Mouse (Mus musculus): ENCODE measurements around the gene Erp29. TPM values are rescaled to one million over a fixed set of nuclear protein-coding genes. Genes with fewer than 3 reads are reported as not detected.
"Not testable (repeated sequence)": the region's sequence is repeated elsewhere in the genome, so short reads cannot be mapped to it uniquely, and the experiment has no call there.

Erp29 gene
- 137 and 144 TPM in 2 replicates for polyA plus RNA-seq (2015; fragmentation: Nextera tagmentation; extraction: Ambion mirVana)

GRCm38 (mm10) chr5:121452026-121452869 lies at the start of gene Erp29:
TSS of gene Erp29 (minus strand) at chr5:121452506.
- H3K9ac ChIP-seq (replicated peaks): peak within 1 kb of the TSS; percentile 95
- ATAC-seq (replicated peaks): peak; percentile 95
- peak within 1 kb of the TSS; percentile 74 for H3K4me2 ChIP-seq (replicated peaks)
- peaks cover 27% of the 10 kb centered on the region for H3K4me1 ChIP-seq
- peak within 1 kb of the TSS; percentile 90 for H3K4me3 ChIP-seq
- WGBS: under 1% methylated on average over 96 of the region's 97 CpGs
- H3K27me3 ChIP-seq: no peaks in the 10 kb centered on the region
- no peaks in the 10 kb centered on the region for H3K9me3 ChIP-seq
- H3K36me3 ChIP-seq: peaks cover 22% of the 10 kb centered on the region
- peak within 1 kb of the TSS; percentile 96 for H3K27ac ChIP-seq (replicated peaks)

DNA sequence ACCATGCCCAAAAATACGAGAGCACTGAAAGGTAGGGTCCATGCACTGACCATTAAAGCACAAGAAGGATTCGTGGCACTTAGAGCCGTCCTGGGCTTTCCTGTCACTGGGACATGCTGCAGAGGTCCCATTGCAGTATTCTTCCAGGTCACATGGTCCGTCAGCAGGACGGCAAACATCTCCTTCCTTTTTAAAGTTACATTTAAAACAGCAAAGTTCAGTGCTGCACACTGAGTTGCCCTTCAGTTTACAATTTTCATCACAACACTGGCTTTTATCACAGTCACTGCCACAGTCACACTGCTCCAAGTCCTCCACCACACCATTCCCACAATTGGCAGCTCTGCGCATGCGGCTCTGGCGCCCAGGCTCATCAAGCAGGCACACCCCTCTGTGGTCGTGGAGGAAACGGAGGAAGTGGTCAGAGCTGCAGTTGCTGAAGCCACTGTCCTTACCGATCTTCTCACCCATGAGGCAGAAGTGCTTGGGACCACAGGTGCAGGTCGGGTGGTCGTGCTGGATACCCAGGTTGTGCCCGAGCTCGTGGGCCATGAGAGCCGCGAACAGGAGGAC lies 49.2 kb upstream of the Erp29 start:
- not testable (repeated sequence) for H3K4me3 ChIP-seq; ATAC-seq (replicated peaks)
- 84% methylated on average over 11 of the region's 17 CpGs for WGBS

DNA sequence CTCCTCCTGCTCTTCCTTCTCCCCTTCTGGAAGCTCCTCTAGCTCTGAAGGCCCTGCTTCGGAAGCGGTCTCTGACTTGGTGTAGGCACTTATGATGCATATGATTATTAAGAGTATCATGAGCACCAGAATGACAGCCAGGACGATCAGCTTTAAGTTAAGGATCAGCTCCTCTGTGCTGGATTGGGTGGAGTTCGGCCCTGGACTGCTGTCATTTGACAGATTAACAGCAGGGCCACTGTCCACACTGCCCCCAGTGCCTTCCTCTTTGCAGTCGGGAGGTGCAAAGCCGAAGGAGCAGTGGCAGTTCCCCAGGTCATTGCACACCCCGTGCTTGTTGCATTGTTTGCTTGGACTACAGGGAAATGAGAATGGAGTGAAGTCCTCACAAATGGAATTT lies 48.4 kb upstream of the Erp29 start:
- Histone ChIP-seq H3K36me3 (no peaks in the 10 kb centered on the region), H3K27ac (replicated peaks) (no peak overlapping the region), H3K4me3 (no peak overlapping the region), H3K9me3 (no peaks in the 10 kb centered on the region), H3K4me1 (no peaks in the 10 kb centered on the region), H3K9ac (replicated peaks) (no peak overlapping the region), H3K27me3 (no peaks in the 10 kb centered on the region), H3K4me2 (replicated peaks) (no peak overlapping the region)
- WGBS: 76% methylated on average over 7 of the region's 7 CpGs
- ATAC-seq (replicated peaks): no peak

More for the DNA sequence above, 49.2 kb upstream of the Erp29 start:
- not testable (repeated sequence) for H3K9me3 ChIP-seq; H3K9ac ChIP-seq (replicated peaks); H3K36me3 ChIP-seq; H3K4me2 ChIP-seq (replicated peaks); H3K4me1 ChIP-seq; H3K27ac ChIP-seq (replicated peaks); H3K27me3 ChIP-seq

DNA sequence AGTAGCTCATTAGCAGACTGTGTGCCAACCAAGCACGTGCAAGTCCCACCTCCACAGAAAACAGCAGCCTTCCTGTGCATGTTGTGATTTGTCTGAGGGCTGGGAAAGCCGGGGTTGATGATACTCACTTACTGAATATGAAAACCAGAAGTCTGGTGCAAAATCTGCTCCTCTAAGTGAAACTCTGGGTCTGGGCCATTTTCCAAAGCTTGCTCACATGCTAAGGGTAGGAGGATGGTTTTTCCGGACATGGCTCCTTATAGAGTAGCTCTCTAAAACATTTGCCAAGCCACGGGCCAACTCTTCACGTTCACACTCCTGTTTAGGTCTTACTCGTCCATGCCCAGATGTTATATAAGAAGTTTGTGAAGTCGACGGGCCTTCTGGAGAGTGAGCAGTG lies 41.0 kb upstream of the Erp29 start:
- no peaks in the 10 kb centered on the region for H3K27me3 ChIP-seq
- H3K4me3 ChIP-seq: no peak overlapping the region
- no peaks in the 10 kb centered on the region for H3K9me3 ChIP-seq
- H3K9ac ChIP-seq (replicated peaks): no peak overlapping the region
- no peak overlapping the region for H3K27ac ChIP-seq (replicated peaks)
- no peak overlapping the region for H3K4me2 ChIP-seq (replicated peaks)
- 78% methylated on average over 8 of the region's 8 CpGs for WGBS
- H3K4me1 ChIP-seq: no peaks in the 10 kb centered on the region
- H3K36me3 ChIP-seq: no peaks in the 10 kb centered on the region
- ATAC-seq (replicated peaks): no peak

DNA sequence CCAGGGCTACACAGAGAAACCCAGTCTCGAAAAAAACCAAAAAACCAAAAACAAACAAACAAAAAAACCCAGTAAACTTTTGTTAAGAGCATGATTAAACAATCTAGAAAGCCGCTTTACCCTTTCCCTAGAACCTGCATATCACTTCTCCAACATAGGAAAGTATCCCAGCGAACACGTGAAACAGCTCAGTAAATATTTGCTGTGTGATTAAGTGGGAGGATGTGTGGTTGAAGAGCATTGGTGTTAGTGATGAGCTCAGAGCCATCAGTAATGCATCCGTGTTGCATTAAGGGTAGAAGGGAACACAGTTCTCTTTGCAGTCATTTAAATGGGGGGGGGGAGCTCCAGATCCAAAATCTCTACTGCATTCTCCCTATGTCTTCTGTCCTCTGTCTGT lies 32.5 kb upstream of the Erp29 start:
- Histone ChIP-seq H3K27ac (replicated peaks) (no peak overlapping the region), H3K9ac (replicated peaks) (no peak overlapping the region), H3K4me2 (replicated peaks) (no peak overlapping the region), H3K4me1 (no peaks in the 10 kb centered on the region), H3K27me3 (no peaks in the 10 kb centered on the region), H3K9me3 (no peaks in the 10 kb centered on the region), H3K4me3 (no peak overlapping the region), H3K36me3 (no peaks in the 10 kb centered on the region)
- WGBS: 83% methylated on average over 5 of the region's 5 CpGs
- ATAC-seq (replicated peaks): no peak

- no peak for ATAC-seq (replicated peaks)
Measured at GRCm38 (mm10) chr5:121477680-121478079, 25.4 kb upstream of the Erp29 start.

GRCm38 (mm10) chr5:121476040-121476439 lies 23.7 kb upstream of the Erp29 start:
- Histone ChIP-seq H3K4me1 (no peaks in the 10 kb centered on the region), H3K9me3 (no peaks in the 10 kb centered on the region), H3K4me3 (no peak overlapping the region), H3K27me3 (no peaks in the 10 kb centered on the region), H3K9ac (replicated peaks) (no peak overlapping the region), H3K4me2 (replicated peaks) (no peak overlapping the region), H3K27ac (replicated peaks) (no peak overlapping the region), H3K36me3 (no peaks in the 10 kb centered on the region)
- no peak for ATAC-seq (replicated peaks)
- WGBS: 91% methylated on average over 1 of the region's 1 CpGs

More at GRCm38 (mm10) chr5:121477680-121478079, 25.4 kb upstream of the Erp29 start:
- Histone ChIP-seq H3K4me2 (replicated peaks) (no peak overlapping the region), H3K9ac (replicated peaks) (no peak overlapping the region), H3K36me3 (no peaks in the 10 kb centered on the region), H3K27me3 (no peaks in the 10 kb centered on the region), H3K27ac (replicated peaks) (no peak overlapping the region), H3K4me3 (no peak overlapping the region), H3K4me1 (no peaks in the 10 kb centered on the region), H3K9me3 (no peaks in the 10 kb centered on the region)
- 38% methylated on average over 3 of the region's 3 CpGs for WGBS

GRCm38 (mm10) chr5:121474610-121475009 lies 22.3 kb upstream of the Erp29 start:
- Histone ChIP-seq H3K27me3 (no peaks in the 10 kb centered on the region), H3K36me3 (no peaks in the 10 kb centered on the region), H3K9me3 (no peaks in the 10 kb centered on the region), H3K4me3 (no peak overlapping the region), H3K27ac (replicated peaks) (no peak overlapping the region), H3K9ac (replicated peaks) (no peak overlapping the region), H3K4me2 (replicated peaks) (no peak overlapping the region), H3K4me1 (no peaks in the 10 kb centered on the region)
- WGBS: 67% methylated on average over 7 of the region's 7 CpGs
- ATAC-seq (replicated peaks): no peak

GRCm38 (mm10) chr5:121472411-121472810 lies 20.1 kb upstream of the Erp29 start:
- no peak overlapping the region for H3K4me3 ChIP-seq
- no peaks in the 10 kb centered on the region for H3K4me1 ChIP-seq
- H3K4me2 ChIP-seq (replicated peaks): no peak overlapping the region
- no peaks in the 10 kb centered on the region for H3K36me3 ChIP-seq
- no peak overlapping the region for H3K9ac ChIP-seq (replicated peaks)
- H3K27ac ChIP-seq (replicated peaks): no peak overlapping the region
- H3K27me3 ChIP-seq: no peaks in the 10 kb centered on the region
- ATAC-seq (replicated peaks): no peak
- WGBS: 80% methylated on average over 2 of the region's 2 CpGs
- no peaks in the 10 kb centered on the region for H3K9me3 ChIP-seq

GRCm38 (mm10) chr5:121469566-121469965 lies 17.3 kb upstream of the Erp29 start:
- ATAC-seq (replicated peaks): no peak
- H3K4me3 ChIP-seq: no peak overlapping the region
- H3K27ac ChIP-seq (replicated peaks): no peak overlapping the region
- no peaks in the 10 kb centered on the region for H3K9me3 ChIP-seq
- H3K4me1 ChIP-seq: no peaks in the 10 kb centered on the region
- no peak overlapping the region for H3K9ac ChIP-seq (replicated peaks)
- H3K27me3 ChIP-seq: no peaks in the 10 kb centered on the region
- no peaks in the 10 kb centered on the region for H3K36me3 ChIP-seq
- H3K4me2 ChIP-seq (replicated peaks): no peak overlapping the region
- 53% methylated on average over 3 of the region's 3 CpGs for WGBS

DNA sequence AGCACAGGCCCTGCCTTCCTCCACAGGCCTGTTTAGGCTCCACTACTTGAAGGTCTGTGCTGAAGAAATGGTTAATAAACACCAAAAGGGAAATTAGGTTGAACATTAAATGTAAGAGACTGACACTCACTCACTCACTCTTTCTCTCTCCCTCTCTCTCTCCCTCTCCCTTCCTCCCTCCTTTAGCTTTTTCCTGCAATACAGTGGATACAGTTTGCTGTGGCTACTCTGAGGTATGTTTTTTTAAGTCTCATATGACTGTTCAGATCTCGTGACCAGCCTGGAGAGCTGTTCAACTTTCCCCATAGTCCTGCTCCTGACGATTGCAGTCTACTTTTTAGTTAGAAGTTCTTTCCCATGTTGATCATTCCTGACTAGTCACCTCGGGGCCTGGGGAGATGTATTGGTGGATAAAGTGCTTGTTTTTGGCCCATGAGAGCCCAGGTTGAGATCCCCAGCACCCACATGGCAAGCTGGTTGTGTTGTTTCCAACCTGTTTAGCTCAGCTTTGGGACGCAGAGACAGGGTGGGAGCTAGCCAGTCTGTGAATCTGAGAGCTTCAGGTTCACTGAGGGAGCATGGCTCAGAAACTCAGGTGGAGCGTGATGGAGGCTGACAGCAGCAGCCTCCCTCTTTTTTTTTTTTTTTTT lies 11.4 kb upstream of the Erp29 start:
- H3K4me2 ChIP-seq (replicated peaks): no peak overlapping the region
- H3K9ac ChIP-seq (replicated peaks): no peak overlapping the region
- H3K27me3 ChIP-seq: no peaks in the 10 kb centered on the region
- no peaks in the 10 kb centered on the region for H3K9me3 ChIP-seq
- H3K4me1 ChIP-seq: no peaks in the 10 kb centered on the region
- H3K36me3 ChIP-seq: no peaks in the 10 kb centered on the region
- H3K4me3 ChIP-seq: no peak overlapping the region
- no peak overlapping the region for H3K27ac ChIP-seq (replicated peaks)
- ATAC-seq (replicated peaks): no peak
- WGBS: 78% methylated on average over 5 of the region's 5 CpGs

DNA sequence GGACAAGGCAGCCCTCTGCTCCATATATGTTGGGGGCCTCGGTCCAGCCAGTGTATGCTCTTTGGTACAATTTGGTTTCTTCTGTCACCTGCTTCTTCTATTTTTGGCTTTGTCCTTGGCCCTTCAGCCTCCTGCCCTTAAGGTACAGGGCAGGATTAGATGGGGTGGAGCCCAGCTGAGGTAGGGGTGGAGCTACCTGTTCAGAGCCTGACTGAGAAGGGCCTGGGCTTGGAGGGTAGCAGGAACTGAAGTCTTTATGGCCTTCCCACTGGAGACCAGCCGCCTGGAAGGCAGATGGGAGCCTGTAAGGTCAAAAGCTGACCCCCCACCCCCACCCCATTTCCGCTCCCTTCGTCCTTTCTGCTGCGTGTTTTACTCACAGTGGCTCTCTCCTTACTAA lies 10.7 kb upstream of the Erp29 start:
- Histone ChIP-seq H3K9me3 (no peaks in the 10 kb centered on the region), H3K4me3 (no peak overlapping the region), H3K36me3 (no peaks in the 10 kb centered on the region), H3K27ac (replicated peaks) (no peak overlapping the region), H3K27me3 (no peaks in the 10 kb centered on the region), H3K4me1 (no peaks in the 10 kb centered on the region), H3K9ac (replicated peaks) (no peak overlapping the region), H3K4me2 (replicated peaks) (no peak overlapping the region)
- no peak for ATAC-seq (replicated peaks)
- WGBS: 68% methylated on average over 5 of the region's 5 CpGs
